ENCODE assay signal across 7 mouse cellular contexts in genomic region chr11:53478383-53479170, GRCm38 (mm10). TPM values are rescaled to one million over a fixed set of nuclear protein-coding genes. Genes with fewer than 3 reads are reported as not detected.
DNase-seq lines count a peak whose midpoint lies in the region; ATAC-seq and TF ChIP-seq lines count a peak whose summit lies in the region.

No protein-coding gene starts in this region.

- intact Hi-C loops in left cerebral cortex, postnatal 36 days (cut with DNase I): loop anchor here (2.0 to 5.0 kb wide), 2 partner anchors 42 to 104 kb away; no protein-coding TSS in a partner anchor

- H3K36me3 ChIP-seq in forebrain, embryonic 12.5 days (replicated peaks): no peaks in the 10 kb centered on the region
- no peaks in the 10 kb centered on the region for H3K36me3 ChIP-seq in limb, embryonic 15.5 days

- no peak for TF ChIP-seq POLR2A in cerebellum, adult 2 months (IDR thresholded peaks at IDR 0.05; ENCODE audit: borderline replicate concordance, insufficient read depth, low read length)

- H3K9me3 ChIP-seq in forebrain, embryonic 12.5 days: 0 out of 2 replicates have a peak, but pooled peaks cover 4% of the 10 kb centered on the region
- H3K9me3 ChIP-seq in limb, embryonic 15.5 days: no peaks in the 10 kb centered on the region

- no peaks in the 10 kb centered on the region for H3K27me3 ChIP-seq in cerebellum, adult 2 months (ENCODE audit: control insufficient read depth, insufficient read depth, low read length)
- H3K27me3 ChIP-seq in forebrain, embryonic 12.5 days: peaks cover 66% of the 10 kb centered on the region
- H3K27me3 ChIP-seq in limb, embryonic 15.5 days: peaks cover 81% of the 10 kb centered on the region

- H3K9ac ChIP-seq in forebrain, embryonic 12.5 days: peak overlapping the region; percentile 48; the same call in 1 of the 2 replicates
- H3K9ac ChIP-seq in limb, embryonic 15.5 days: peak overlapping the region; percentile 18; the same call in 1 of the 2 replicates

- peak; percentile 61 to 70 for DNase-seq in left cerebral cortex, postnatal 36 days (ENCODE audit: low spot score in 2 of 2)
- no peak for DNase-seq in left cerebral cortex, adult 11 months (ENCODE audit: low spot score)
- DNase-seq in cerebellum, adult 2 months: peak; percentile 64 to 77
- peak; percentile 45 to 81 for DNase-seq in spleen, postnatal 4 days (ENCODE audit: low spot score in 2 of 2)

- H3K4me2 ChIP-seq in forebrain, embryonic 12.5 days: peak overlapping the region; percentile 72
- H3K4me2 ChIP-seq in limb, embryonic 15.5 days: peak overlapping the region; percentile 85

- H3K27ac ChIP-seq in cerebellum, adult 2 months (ENCODE audit: insufficient read depth, low read length): peak overlapping the region; percentile 61
- H3K27ac ChIP-seq in forebrain, embryonic 12.5 days: no peak overlapping the region
- no peak overlapping the region for H3K27ac ChIP-seq in limb, embryonic 15.5 days

- H3K4me3 ChIP-seq in cerebellum, adult 2 months (replicated peaks; ENCODE audit: insufficient read depth, low read depth, low read length): peak overlapping the region; percentile 67
- H3K4me3 ChIP-seq in forebrain, embryonic 12.5 days (replicated peaks): peak overlapping the region; percentile 48
- H3K4me3 ChIP-seq in limb, embryonic 15.5 days: peak overlapping the region; percentile 44

- TF ChIP-seq CTCF in cerebellum, adult 2 months (IDR thresholded peaks at IDR 0.05; ENCODE audit: borderline replicate concordance, insufficient read depth, low read depth, low read length): no peak

- 5% methylated on average over 79 of the region's 79 CpGs for WGBS in cerebellum, adult 2 months
- WGBS in forebrain, embryonic 12.5 days: 4% methylated on average over 74 of the region's 79 CpGs
- 6% methylated on average over 79 of the region's 79 CpGs for WGBS in limb, embryonic 15.5 days

- H3K4me1 ChIP-seq in cerebellum, adult 2 months (ENCODE audit: control insufficient read depth, insufficient read depth, low read length): peaks cover 4% of the 10 kb centered on the region; the same call in 1 of the 2 replicates
- peaks cover 33% of the 10 kb centered on the region for H3K4me1 ChIP-seq in forebrain, embryonic 12.5 days
- peaks cover 19% of the 10 kb centered on the region for H3K4me1 ChIP-seq in limb, embryonic 15.5 days

- ATAC-seq in forebrain, embryonic 12.5 days (ENCODE audit: low FRiP score): no peak
- no peak for ATAC-seq in limb, embryonic 15.5 days (ENCODE audit: insufficient number of reproducible peaks, low FRiP score, low TSS enrichment, low read depth)
- no peak for ATAC-seq in CD4-positive, CD25-positive, alpha-beta regulatory T cell, adult 4 months

RNA-seq across cellular contexts. Expression of gene Gm9945, which starts 1.4 kb away (rescaled TPM):
- total RNA-seq in left cerebral cortex, postnatal 36 days (2021): 1 to 10 TPM; 2.6 to 3.4 TPM
- polyA plus RNA-seq in cerebellum, adult 2 months (2012; rRNA removed): 0.65 and 1.6 TPM in 2 replicates
- 0.29 TPM in 1 of 2 replicates, not detected in the other for polyA plus RNA-seq in forebrain, embryonic 12.5 days (2016; fragmentation: Nextera tagmentation; extraction: Ambion mirVana)
- polyA plus RNA-seq in limb, embryonic 15.5 days (2015; fragmentation: Nextera tagmentation; extraction: Ambion mirVana): not detected in 2 replicates
- polyA plus RNA-seq in CD4-positive, CD25-positive, alpha-beta regulatory T cell, adult 4 months (2017; shearing (Covaris generic)): not detected

RNA-seq across cellular contexts. Expression of gene Sowaha, which starts 1.5 kb away (rescaled TPM):
- 10 to 100 TPM; 59.1 to 81.6 TPM for total RNA-seq in left cerebral cortex, postnatal 36 days (2021)
- polyA plus RNA-seq in cerebellum, adult 2 months (2012; rRNA removed): 23.1 and 27.1 TPM in 2 replicates
- 1.1 and 1.6 TPM in 2 replicates for polyA plus RNA-seq in forebrain, embryonic 12.5 days (2016; fragmentation: Nextera tagmentation; extraction: Ambion mirVana)
- 0.21 and 0.28 TPM in 2 replicates for polyA plus RNA-seq in limb, embryonic 15.5 days (2015; fragmentation: Nextera tagmentation; extraction: Ambion mirVana)
- polyA plus RNA-seq in CD4-positive, CD25-positive, alpha-beta regulatory T cell, adult 4 months (2017; shearing (Covaris generic)): not detected

RNA-seq across cellular contexts. Expression of gene Gm9837, which starts 8.3 kb away (rescaled TPM):
- total RNA-seq in left cerebral cortex, postnatal 36 days (2021): not detected
- polyA plus RNA-seq in cerebellum, adult 2 months (2012; rRNA removed): not detected in 2 replicates
- not detected in 2 replicates for polyA plus RNA-seq in forebrain, embryonic 12.5 days (2016; fragmentation: Nextera tagmentation; extraction: Ambion mirVana)
- not detected in 2 replicates for polyA plus RNA-seq in limb, embryonic 15.5 days (2015; fragmentation: Nextera tagmentation; extraction: Ambion mirVana)
- not detected for polyA plus RNA-seq in CD4-positive, CD25-positive, alpha-beta regulatory T cell, adult 4 months (2017; shearing (Covaris generic))

RNA-seq across cellular contexts. Expression of gene Shroom1, which starts 21.6 kb away (rescaled TPM):
- total RNA-seq in left cerebral cortex, postnatal 36 days (2021): 1 to 10 TPM; 5.3 to 5.5 TPM
- 7.7 and 8.8 TPM in 2 replicates for polyA plus RNA-seq in cerebellum, adult 2 months (2012; rRNA removed)
- polyA plus RNA-seq in forebrain, embryonic 12.5 days (2016; fragmentation: Nextera tagmentation; extraction: Ambion mirVana): 1.8 and 2.0 TPM in 2 replicates
- polyA plus RNA-seq in limb, embryonic 15.5 days (2015; fragmentation: Nextera tagmentation; extraction: Ambion mirVana): 4.4 and 4.6 TPM in 2 replicates
- not detected for polyA plus RNA-seq in CD4-positive, CD25-positive, alpha-beta regulatory T cell, adult 4 months (2017; shearing (Covaris generic))

RNA-seq across cellular contexts. Expression of gene Gm10447, which starts 21.7 kb away (rescaled TPM):
- total RNA-seq in left cerebral cortex, postnatal 36 days (2021): under 1 TPM; 0.22 to 0.34 TPM
- 0.06 TPM in 1 of 2 replicates, not detected in the other for polyA plus RNA-seq in cerebellum, adult 2 months (2012; rRNA removed)
- polyA plus RNA-seq in forebrain, embryonic 12.5 days (2016; fragmentation: Nextera tagmentation; extraction: Ambion mirVana): 0.13 and 0.14 TPM in 2 replicates
- polyA plus RNA-seq in limb, embryonic 15.5 days (2015; fragmentation: Nextera tagmentation; extraction: Ambion mirVana): 0.10 TPM in 2 replicates
- polyA plus RNA-seq in CD4-positive, CD25-positive, alpha-beta regulatory T cell, adult 4 months (2017; shearing (Covaris generic)): not detected
